Mouse (Mus musculus) heart, embryonic 13.5 days (tissue): ENCODE measurements around the gene Sox15. TPM values are rescaled to one million over a fixed set of nuclear protein-coding genes. Genes with fewer than 3 reads are reported as not detected.

Experiments used
- ATAC-seq: fragments of 200-750 bp; cut with Nextera tagmentation; 2 replicates; pipeline ENCODE4 v1.8.0; 2017; ENCODE audit warnings: moderate TSS enrichment; ENCODE audit not compliant: insufficient number of reproducible peaks, low FRiP score, low TSS enrichment; ENCODE audit errors: extremely low read depth
- H3K27ac ChIP-seq: fragments of 300-500 bp; sonication (generic); replicated peaks from 2 replicates; pipeline ENCODE4 v1.5.1; 2015; ENCODE audit warnings: moderate library complexity, mild to moderate bottlenecking, inconsistent platforms
- H3K27me3 ChIP-seq: fragments of 300-500 bp; sonication (generic); replicated peaks from 2 replicates; pipeline ENCODE4 v1.6.1; 2015; ENCODE audit warnings: mild to moderate bottlenecking, inconsistent platforms
- H3K36me3 ChIP-seq: fragments of 300-500 bp; sonication (generic); 2 replicates; pipeline ENCODE4 v1.6.1; 2015; ENCODE audit warnings: mild to moderate bottlenecking, inconsistent platforms
- H3K4me1 ChIP-seq: fragments of 300-500 bp; sonication (generic); 2 replicates; pipeline ENCODE4 v1.6.1; 2015; ENCODE audit warnings: inconsistent platforms
- H3K4me2 ChIP-seq: fragments of 300-500 bp; sonication (generic); 2 replicates; pipeline ENCODE4 v1.6.1; 2015; ENCODE audit warnings: inconsistent platforms, mild to moderate bottlenecking, moderate library complexity
- H3K4me3 ChIP-seq: fragments of 300-500 bp; sonication (generic); 2 replicates; pipeline ENCODE4 v1.5.1; 2015; ENCODE audit warnings: moderate library complexity, mild to moderate bottlenecking, inconsistent platforms
- H3K9ac ChIP-seq: fragments of 300-500 bp; sonication (generic); 2 replicates; pipeline ENCODE4 v1.6.1; 2015; ENCODE audit warnings: inconsistent platforms, mild to moderate bottlenecking, moderate library complexity
- H3K9me3 ChIP-seq: fragments of 300-500 bp; sonication (generic); 2 replicates; pipeline ENCODE4 v1.6.1; 2016; ENCODE audit warnings: inconsistent platforms
- WGBS: fragments of 180-500 bp; shearing (Covaris S2); methylation state at CpG from one replicate; pipeline ENCODE4 v1.1.7; 2015; ENCODE audit warnings: mixed read lengths; 5-methylcytosine and 5-hydroxymethylcytosine counted together
- polyA plus RNA-seq: library from polyadenylated mRNA; unstranded; fragments of >200 nt; fragmentation: Nextera tagmentation; extraction: Ambion mirVana; gene quantifications from 2 replicates; pipeline ENCODE4 v1.2.1, GENCODE M21; 2015

The Sox15 gene
- polyA plus RNA-seq, 1 experiment from 2014 or later = not detected

DNA sequence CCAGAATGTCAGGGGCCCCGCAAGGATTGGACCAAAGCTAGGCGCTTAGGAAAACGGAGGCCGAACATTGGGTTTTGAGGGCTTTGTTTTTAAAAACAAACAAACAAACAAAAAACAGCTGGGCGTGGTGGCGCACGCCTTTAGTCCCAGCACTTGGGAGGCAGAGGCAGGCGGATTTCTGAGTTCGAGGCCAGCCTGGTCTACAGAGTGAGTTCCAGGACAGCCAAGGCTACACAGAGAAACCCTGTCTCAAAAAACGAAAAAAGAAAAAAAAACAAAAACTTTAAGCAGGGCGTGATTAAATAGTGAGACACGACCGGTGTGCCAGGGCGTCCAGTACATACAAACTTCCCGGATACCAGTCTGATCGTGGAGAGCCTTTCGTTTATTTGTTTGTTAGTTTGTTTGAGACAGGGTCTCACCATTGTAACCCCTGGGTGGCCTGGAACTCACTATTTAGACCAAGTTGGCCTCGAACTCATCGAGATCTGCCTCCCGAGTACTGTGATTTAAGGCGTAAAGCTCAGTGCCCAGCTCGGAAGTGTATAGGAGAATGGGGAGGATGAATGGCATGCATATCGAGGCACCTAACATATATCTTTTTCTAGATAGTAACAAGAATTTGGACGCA lies 27.2 kb downstream of the Sox15 start:
- peak overlapping the region; percentile 95 for H3K27ac ChIP-seq
- ATAC-seq = no peak

GRCm38 (mm10) chr11:69682840-69683533 lies 27.9 kb downstream of the Sox15 start:
- no peaks in the 10 kb centered on the region for H3K9me3 ChIP-seq
- peaks cover 57% of the 10 kb centered on the region for H3K4me1 ChIP-seq
- peak overlapping the region; percentile 95 for H3K27ac ChIP-seq
- peak overlapping the region; percentile 98 for H3K4me2 ChIP-seq
- peak overlapping the region; percentile 87 for H3K9ac ChIP-seq
- no peak for ATAC-seq
- H3K36me3 ChIP-seq = peaks cover 25% of the 10 kb centered on the region
- WGBS = 19% methylated on average over 12 of the region's 12 CpGs
- peak overlapping the region; percentile 84 for H3K4me3 ChIP-seq
- H3K27me3 ChIP-seq = no peaks in the 10 kb centered on the region

More for the DNA sequence above, 27.2 kb downstream of the Sox15 start:
- peak overlapping the region; percentile 98 for H3K4me2 ChIP-seq
- peaks cover 57% of the 10 kb centered on the region for H3K4me1 ChIP-seq
- no peaks in the 10 kb centered on the region for H3K9me3 ChIP-seq
- peaks cover 32% of the 10 kb centered on the region for H3K36me3 ChIP-seq
- H3K27me3 ChIP-seq = no peaks in the 10 kb centered on the region
- peak overlapping the region; percentile 87 for H3K9ac ChIP-seq
- H3K4me3 ChIP-seq = peak overlapping the region; percentile 84
- WGBS = 23% methylated on average over 24 of the region's 24 CpGs

- Histone ChIP-seq H3K9ac (peak overlapping the region; percentile 69), H3K4me1 (peaks cover 57% of the 10 kb centered on the region), H3K4me3 (no peak overlapping the region), H3K9me3 (no peaks in the 10 kb centered on the region), H3K4me2 (no peak overlapping the region), H3K27me3 (no peaks in the 10 kb centered on the region), H3K27ac (peak overlapping the region; percentile 57; the same call in 1 of the 2 replicates), H3K36me3 (peaks cover 19% of the 10 kb centered on the region)
- no peak for ATAC-seq
- 71% methylated on average over 7 of the region's 7 CpGs for WGBS
Observed at GRCm38 (mm10) chr11:69683576-69683975, 28.5 kb downstream of the Sox15 start.

DNA sequence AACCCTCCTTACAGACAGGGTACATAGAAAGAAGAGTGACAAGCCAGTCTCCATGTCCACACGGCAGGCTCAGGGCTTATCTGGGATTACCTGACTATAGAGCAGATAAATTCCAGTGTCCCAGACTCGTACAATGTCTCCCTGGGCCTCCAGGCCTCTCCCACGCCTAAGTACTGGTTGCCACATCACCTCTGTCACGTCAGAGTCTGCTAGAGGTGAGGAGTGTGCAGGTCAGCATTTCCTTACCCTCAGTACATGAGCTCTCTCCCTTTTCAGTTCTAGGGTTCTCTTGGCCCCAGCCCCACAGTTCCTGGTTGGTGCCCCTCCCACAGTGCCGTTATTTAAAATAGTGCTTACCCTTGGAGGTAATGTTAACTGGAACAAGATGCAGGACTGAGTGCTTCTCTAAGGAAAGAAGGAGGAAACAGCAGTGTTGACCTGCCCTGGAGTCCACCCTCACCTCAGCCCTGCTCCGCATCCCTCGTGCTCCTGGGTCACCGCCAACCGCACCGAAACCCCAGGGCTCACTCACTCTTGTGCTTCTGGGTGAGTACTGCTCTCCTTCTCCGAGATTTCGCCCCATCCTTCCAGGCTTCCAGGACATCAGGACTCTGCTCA lies 29.1 kb downstream of the Sox15 start:
- peaks cover 13% of the 10 kb centered on the region for H3K36me3 ChIP-seq
- ATAC-seq = no peak
- H3K4me3 ChIP-seq = no peak overlapping the region
- 0 out of 2 replicates have a peak overlapping the region, but pooled peaks have one; percentile 59 for H3K9ac ChIP-seq
- H3K4me2 ChIP-seq = no peak overlapping the region
- WGBS = 72% methylated on average over 12 of the region's 12 CpGs
- H3K27me3 ChIP-seq = no peaks in the 10 kb centered on the region
- H3K27ac ChIP-seq = no peak overlapping the region
- no peaks in the 10 kb centered on the region for H3K9me3 ChIP-seq
- peaks cover 57% of the 10 kb centered on the region for H3K4me1 ChIP-seq

DNA sequence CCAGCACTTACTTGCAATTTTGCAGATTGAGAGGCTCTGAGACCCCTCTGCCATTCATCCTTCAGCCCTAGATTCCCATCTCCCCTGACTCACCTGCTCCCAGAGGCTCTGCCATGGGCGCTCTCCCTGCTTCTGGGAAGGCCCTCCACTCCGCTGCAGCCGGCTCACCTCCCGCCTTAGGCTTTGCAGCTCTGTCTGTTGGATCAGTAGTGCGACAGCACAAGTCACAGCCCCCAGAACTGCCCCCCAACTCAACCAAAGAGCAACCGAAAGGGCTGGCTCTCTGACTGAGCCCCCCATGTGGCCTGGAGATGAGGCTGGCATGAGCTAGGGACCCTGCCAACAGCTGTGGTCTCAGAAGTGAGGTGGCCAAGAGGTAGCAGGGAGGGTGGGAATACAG lies 29.8 kb downstream of the Sox15 start:
- Histone ChIP-seq H3K9me3 (no peaks in the 10 kb centered on the region), H3K27me3 (no peaks in the 10 kb centered on the region), H3K9ac (peak overlapping the region; percentile 59), H3K36me3 (peaks cover 6% of the 10 kb centered on the region), H3K4me1 (peaks cover 52% of the 10 kb centered on the region), H3K4me2 (no peak overlapping the region), H3K27ac (peak overlapping the region; percentile 89), H3K4me3 (no peak overlapping the region)
- 79% methylated on average over 6 of the region's 6 CpGs for WGBS
- no peak for ATAC-seq

DNA sequence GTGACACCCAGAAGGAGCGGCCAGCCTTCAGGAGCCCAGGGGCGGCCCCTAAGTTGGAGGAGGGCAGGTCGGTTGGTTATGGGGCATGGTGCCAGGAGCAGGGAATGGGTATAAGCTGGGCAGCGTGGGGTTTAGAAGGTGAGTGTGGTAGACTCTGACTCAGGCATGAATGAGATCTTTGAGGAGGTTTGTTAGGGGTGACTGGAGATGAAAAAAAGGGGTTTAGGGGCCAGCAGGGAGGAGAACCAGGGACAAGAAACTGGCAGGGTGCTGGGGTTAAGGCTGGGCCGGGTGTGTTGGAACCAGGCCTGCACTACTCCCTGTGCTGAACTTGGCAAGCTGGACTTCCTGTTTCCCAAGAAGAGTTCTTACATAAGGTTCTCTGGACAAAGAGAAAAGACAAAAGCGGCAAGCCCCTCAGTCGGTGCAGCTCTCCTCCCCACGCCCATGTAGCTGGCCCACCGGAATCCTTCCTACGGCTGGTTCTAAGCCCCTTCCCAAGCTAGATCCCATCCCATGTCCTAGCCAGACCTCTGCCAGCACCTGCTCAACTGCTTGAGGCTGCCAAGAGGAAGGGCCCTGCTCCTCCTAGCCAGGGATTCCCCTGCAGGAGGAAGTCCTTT lies 30.5 kb downstream of the Sox15 start, which contains the start of gene Tnfsf13:
Gene Tnfsf13, minus strand, starts transcription at position 259 of the 623 bp plus-strand sequence.
- H3K4me2 ChIP-seq = peak within 1 kb of the TSS; percentile 43
- 0 out of 2 replicates have a peak within 1 kb of the TSS, but pooled peaks have one; percentile 4 for H3K4me3 ChIP-seq
- no peaks in the 10 kb centered on the region for H3K9me3 ChIP-seq
- ATAC-seq = no peak
- H3K27ac ChIP-seq = peak within 1 kb of the TSS; percentile 89
- H3K27me3 ChIP-seq = no peaks in the 10 kb centered on the region
- whole genome bisulfite sequencing = 63% methylated on average over 10 of the region's 10 CpGs
- H3K36me3 ChIP-seq = no peaks in the 10 kb centered on the region
- peaks cover 45% of the 10 kb centered on the region for H3K4me1 ChIP-seq
- peak within 1 kb of the TSS; percentile 69 for H3K9ac ChIP-seq

DNA sequence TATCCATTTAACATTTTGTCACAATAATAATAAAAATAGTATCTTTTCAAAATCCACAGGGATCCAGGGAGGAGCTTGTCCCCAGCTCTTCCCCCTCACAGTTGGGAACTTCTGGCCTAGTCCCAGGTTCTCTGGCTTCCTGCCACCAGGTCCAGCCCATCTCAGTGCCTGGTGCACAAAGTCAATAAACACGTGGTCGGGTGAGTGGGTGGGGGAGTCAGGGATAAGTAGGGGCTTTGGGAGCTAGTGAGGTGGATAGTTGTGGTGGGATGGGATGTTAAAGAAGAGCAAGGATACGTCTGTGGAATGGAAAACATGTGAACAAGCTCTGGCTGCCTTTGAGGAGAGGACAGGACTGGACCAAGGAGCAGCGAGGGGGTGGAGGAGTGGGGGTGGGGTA lies 31.3 kb downstream of the Sox15 start:
- Histone ChIP-seq H3K4me3 (no peak overlapping the region), H3K36me3 (no peaks in the 10 kb centered on the region), H3K27me3 (no peaks in the 10 kb centered on the region), H3K4me1 (peaks cover 38% of the 10 kb centered on the region), H3K27ac (peak overlapping the region; percentile 89), H3K9me3 (no peaks in the 10 kb centered on the region), H3K9ac (peak overlapping the region; percentile 69), H3K4me2 (0 out of 2 replicates have a peak overlapping the region, but pooled peaks have one; percentile 3)
- ATAC-seq = no peak
- 8% methylated on average over 4 of the region's 4 CpGs for WGBS

GRCm38 (mm10) chr11:69687061-69687460 lies 31.9 kb downstream of the Sox15 start:
- WGBS = 56% methylated on average over 5 of the region's 5 CpGs
- Histone ChIP-seq H3K27ac (peak overlapping the region; percentile 89; the same call in 1 of the 2 replicates), H3K9ac (peak overlapping the region; percentile 69; the same call in 1 of the 2 replicates), H3K4me1 (peaks cover 37% of the 10 kb centered on the region), H3K4me2 (no peak overlapping the region), H3K36me3 (no peaks in the 10 kb centered on the region), H3K4me3 (no peak overlapping the region), H3K27me3 (no peaks in the 10 kb centered on the region), H3K9me3 (no peaks in the 10 kb centered on the region)
- ATAC-seq = no peak

- peaks cover 31% of the 10 kb centered on the region for H3K4me1 ChIP-seq
- no peak for ATAC-seq
- WGBS = 83% methylated on average over 1 of the region's 1 CpGs
Observed at GRCm38 (mm10) chr11:69689891-69690290, 34.8 kb downstream of the Sox15 start.

DNA sequence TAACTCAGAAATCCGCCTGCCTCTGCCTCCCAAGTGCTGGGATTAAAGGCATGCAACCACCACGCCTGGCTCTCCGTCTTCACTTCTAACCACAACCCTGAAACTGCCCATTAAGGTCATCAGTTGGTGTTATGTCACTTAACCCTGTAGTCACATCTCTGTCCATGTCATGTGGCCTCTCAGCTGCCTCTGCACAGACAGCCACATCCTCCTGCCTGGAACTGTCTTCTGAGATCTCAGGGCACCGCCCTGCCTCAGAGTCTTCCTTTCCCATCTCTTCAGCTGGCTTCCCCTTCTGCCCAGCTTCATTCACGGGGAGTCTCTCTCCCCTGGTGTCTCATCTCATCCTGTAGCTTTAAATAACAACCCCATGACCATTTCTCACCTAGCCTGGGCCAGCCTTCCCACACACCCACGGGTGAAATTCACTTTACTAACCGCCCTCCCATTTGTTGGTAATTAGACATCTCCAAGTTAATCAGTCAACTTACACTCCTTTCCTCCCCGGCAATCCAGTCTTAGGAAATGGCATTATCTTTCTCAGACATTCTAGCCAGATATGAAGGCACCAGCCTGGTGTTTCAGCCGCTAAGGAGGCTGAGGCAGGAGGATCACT lies 37.2 kb downstream of the Sox15 start:
- H3K9ac ChIP-seq = no peak overlapping the region
- ATAC-seq = no peak
- H3K4me1 ChIP-seq = peaks cover 19% of the 10 kb centered on the region
- H3K9me3 ChIP-seq = no peaks in the 10 kb centered on the region
- H3K36me3 ChIP-seq = no peaks in the 10 kb centered on the region
- 61% methylated on average over 9 of the region's 9 CpGs for WGBS
- no peak overlapping the region for H3K4me3 ChIP-seq
- no peak overlapping the region for H3K4me2 ChIP-seq
- no peak overlapping the region for H3K27ac ChIP-seq
- no peaks in the 10 kb centered on the region for H3K27me3 ChIP-seq

More at GRCm38 (mm10) chr11:69689891-69690290, 34.8 kb downstream of the Sox15 start:
- H3K27ac ChIP-seq = no peak overlapping the region
- H3K4me3 ChIP-seq = no peak overlapping the region
- H3K36me3 ChIP-seq = no peaks in the 10 kb centered on the region
- no peaks in the 10 kb centered on the region for H3K27me3 ChIP-seq
- no peaks in the 10 kb centered on the region for H3K9me3 ChIP-seq
- no peak overlapping the region for H3K4me2 ChIP-seq
- H3K9ac ChIP-seq = peak overlapping the region; percentile 25; the same call in 1 of the 2 replicates
